Mouse (Mus musculus) frontal cortex, postnatal 25 days (tissue): ENCODE results near the gene Chek2.

Source experiments
- DNase-seq, 2 experiments: peaks; one replicate each; pipeline ENCODE4 v3.0.0; 2022; ENCODE audit warnings: low spot score in 2 of 2

Gene Chek2

DNA sequence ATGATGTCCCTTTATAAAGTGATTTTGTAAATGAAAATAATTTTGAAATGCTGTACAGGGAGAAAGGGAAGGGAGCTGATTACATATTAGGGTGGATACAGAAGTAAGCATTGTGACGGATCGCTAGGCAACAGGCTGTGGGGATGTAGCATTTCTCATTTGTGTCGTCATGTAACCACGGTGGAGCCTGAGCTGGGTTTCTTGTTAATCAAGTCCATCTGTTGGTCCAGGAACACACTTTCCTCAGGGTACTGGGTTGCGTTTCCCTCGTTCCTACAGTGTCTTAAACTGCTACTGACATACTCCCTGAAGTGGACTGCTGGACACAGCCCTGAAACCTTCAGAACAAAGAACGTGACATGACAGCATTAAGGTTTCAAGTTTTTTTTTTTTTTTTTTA lies 58.4 kb downstream of the Chek2 start:
- DNase-seq: no peak

DNA sequence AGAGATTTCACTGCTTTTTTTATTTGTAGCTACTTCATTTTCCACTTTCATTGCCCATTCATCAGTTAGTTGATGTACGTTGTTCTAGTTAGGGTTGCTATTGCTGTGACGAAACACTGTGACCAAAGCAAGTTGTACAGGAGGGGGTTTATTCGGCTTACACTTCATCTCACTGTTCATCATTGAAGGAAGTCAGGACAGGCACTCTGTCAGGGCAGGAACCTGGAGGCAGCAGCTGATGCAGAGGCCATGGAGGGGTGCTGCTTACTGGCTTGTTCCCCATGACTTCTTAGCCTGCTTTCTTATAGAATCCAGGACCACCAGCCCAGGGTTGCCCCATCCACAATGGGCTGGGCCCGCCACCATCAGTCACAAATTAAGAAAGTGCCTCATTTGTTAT lies 59.0 kb downstream of the Chek2 start:
- DNase-seq: no peak

DNA sequence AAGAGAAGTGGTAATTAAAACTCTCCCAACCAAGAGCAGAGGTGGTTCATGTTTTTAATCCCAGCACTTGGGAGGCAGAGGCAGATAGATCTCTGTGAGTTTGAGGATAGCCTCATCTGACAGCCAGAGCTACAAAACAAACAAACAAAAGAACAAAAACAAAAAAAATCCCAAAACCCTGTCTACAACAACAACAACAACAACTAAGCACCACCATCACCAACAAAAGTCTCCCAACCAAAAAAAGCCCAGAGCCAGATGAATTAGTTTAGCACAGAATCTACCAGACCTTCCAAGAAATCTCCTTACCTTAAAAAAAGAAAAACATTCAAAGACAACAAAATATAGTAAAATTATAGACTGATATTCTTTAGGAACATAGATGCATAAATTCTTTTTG lies 60.6 kb downstream of the Chek2 start:
- DNase-seq: no peak

DNA sequence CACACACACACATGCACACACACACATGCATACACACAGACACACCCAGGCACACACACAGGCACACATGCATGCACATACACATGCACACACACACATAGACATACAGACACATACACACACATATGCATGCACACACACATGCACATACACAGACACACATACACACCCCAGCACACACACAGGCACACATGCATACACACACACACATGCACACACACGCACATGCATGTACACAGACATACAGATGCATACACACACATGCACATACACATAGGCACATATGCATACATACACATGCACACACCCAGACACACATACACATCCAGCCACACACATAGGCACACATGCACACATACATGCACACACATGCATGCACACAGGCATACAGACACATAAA lies 66.9 kb downstream of the Chek2 start:
- no peak for DNase-seq

DNA sequence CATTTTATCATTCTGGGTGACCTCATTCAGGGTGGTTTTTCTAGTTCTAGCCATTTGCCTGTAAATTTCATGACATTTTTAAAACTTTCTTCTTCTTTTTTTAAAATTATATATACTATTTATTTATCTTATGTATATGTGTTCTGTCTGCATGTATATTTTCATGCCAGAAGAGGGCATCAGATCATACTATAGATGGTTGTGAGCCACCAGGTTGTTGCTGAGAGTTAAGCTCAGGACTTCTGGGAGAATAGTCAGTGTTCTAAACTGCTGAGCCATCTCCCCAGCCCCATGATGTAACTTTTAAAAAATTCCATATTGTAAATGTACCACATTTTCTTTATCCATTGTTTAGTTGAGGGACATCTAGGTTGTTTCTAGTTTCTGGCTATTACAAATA lies 69.1 kb downstream of the Chek2 start:
- no peak for DNase-seq

DNA sequence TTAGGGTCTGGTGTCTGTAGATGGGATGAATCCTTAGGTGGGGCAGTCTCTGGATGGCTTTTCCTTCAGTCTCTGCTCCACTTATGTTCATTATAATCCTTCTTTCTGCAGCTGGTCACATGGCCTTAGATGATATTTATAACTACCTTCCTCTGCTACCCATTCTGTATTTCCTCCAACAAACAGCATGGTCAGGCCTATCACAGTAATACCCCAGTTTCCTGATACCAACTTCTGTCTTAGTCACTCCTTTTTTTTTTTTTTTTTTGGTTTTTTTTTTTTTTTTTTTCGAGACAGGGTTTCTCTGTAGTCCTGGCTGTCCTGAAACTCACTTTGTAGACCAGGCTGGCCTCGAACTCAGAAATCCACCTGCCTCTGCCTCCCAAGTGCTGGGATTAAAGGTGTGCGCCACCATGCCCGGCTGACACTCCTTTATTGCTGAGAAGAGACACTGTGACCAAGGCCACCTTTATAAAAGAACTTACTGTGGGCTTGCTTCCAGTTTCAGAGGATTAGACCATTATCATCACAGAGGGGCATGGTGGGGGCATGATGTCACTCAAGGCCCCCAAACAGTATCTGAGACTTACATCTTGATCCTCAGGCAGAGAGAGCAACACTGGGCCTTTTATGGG lies 70.3 kb downstream of the Chek2 start:
- DNase-seq: no peak

DNA sequence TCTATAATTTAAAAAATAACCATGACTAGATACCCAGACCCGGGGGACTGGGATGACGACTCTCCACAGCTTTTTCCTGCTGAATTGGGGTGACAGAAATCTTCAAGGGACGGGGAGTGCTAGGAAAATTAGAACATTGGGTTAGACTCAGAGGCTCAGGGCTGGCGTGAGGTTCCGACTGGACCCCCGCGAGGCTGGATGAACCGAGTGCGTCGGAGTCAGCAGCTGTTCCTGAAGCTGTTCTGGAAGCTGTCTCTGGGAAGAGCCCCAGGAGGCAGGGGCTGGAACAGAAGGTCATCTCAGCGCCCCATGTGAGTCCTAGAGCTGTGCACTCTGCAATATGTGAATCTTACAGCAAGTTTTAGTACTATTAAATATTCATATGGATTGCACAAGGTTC lies 75.1 kb downstream of the Chek2 start:
- DNase-seq: no peak

DNA sequence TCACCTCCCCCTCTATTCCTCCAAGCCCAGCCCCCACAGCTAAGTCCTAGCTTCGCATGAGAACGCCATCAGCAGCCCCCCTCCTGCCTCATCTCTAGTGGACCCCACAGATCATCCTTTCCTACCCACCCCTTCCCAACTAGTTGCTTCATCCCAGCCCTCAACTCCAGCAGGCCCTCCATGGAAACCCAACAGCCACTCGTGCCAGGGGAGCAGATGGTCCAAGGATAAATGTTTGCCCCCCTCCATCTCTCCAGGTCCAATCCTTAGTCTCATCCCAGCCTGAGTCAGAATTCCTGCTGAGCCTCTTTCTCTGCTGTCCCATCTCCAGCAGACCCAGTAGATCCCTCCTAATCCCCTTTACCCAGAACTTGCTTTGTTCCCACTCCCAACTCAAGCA lies 76.5 kb downstream of the Chek2 start:
- no peak for DNase-seq

DNA sequence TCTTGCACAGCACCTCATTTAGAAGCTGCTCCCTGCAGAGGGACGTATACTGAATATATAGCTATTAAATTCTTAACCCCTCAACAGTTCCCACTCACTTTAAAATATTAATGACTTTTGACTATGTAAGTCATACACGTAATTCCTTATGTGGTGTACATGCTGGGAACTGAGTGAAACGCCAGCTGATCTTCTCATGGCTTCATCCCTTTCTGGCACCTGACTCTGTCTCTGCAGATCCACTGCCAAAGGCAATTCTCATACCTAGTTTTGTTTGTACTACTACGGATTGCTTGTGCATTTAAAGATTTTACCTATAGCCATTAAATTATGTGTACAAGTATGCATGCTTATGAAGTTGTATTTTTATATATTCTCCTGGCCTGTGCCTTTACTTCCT lies 79.8 kb downstream of the Chek2 start:
- DNase-seq: no peak

DNA sequence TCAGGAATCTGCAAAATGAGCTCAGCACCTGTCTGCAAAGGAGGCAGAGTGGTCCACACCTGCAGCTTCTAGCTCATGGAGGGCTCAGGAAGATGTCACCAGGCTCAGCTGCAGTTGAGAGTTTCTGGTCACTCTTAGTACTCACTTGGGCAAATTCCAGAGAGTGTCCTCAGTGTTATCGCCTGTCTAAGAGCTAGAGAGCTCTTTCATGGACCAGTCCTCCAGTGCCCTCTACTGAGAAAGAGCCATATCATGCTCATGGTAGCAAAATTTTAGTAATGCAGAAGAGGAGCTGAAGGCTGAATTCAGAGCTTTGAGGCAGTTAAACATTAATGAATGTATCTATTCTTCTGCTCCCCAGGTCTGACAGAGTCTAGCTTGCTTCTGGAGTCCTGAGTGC lies 83.6 kb downstream of the Chek2 start:
- no peak for DNase-seq
